Mouse (Mus musculus) hindbrain, postnatal 0 days (tissue): ENCODE measurements around the gene Wdr46. TPM values are rescaled to one million over a fixed set of nuclear protein-coding genes. Genes with fewer than 3 reads are reported as not detected.
A peak's percentile ranks its signal among the peaks of the same experiment; 100 is the strongest.

Source experiments
- ATAC-seq: fragments of 200-750 bp; cut with Nextera tagmentation; 2 replicates; pipeline ENCODE4 v1.8.0; 2017; ENCODE audit warnings: mild to moderate bottlenecking, moderate TSS enrichment, moderate library complexity
- DNase-seq: peaks from one replicate; pipeline ENCODE4 v3.0.0-alpha.2; 2015; ENCODE audit warnings: low spot score
- H3K27ac ChIP-seq: fragments of 300-500 bp; sonication (generic); 2 replicates; pipeline ENCODE4 v1.5.1; 2014; ENCODE audit warnings: mild to moderate bottlenecking
- H3K27me3 ChIP-seq: fragments of 300-500 bp; sonication (generic); 2 replicates; pipeline ENCODE4 v1.6.1; 2014; ENCODE audit warnings: low read length, mixed read lengths; ENCODE audit not compliant: insufficient read depth
- H3K36me3 ChIP-seq: fragments of 300-500 bp; sonication (generic); 2 replicates; pipeline ENCODE4 v1.6.1; 2014; ENCODE audit warnings: low read length, mixed read lengths; ENCODE audit not compliant: insufficient read depth
- H3K4me1 ChIP-seq: fragments of 300-500 bp; sonication (generic); 2 replicates; pipeline ENCODE4 v1.6.1; 2014; ENCODE audit warnings: antibody characterized with exemption, low read length, mixed read lengths; ENCODE audit not compliant: insufficient read depth
- H3K4me2 ChIP-seq: fragments of 300-500 bp; sonication (generic); 2 replicates; pipeline ENCODE4 v1.6.1; 2014; ENCODE audit warnings: low read depth, mild to moderate bottlenecking, low read length, moderate library complexity, mixed read lengths
- H3K4me3 ChIP-seq: fragments of 300-500 bp; sonication (generic); 2 replicates; pipeline ENCODE4 v1.5.1; 2014; ENCODE audit warnings: low read length
- H3K9ac ChIP-seq: fragments of 300-500 bp; sonication (generic); replicated peaks from 2 replicates; pipeline ENCODE4 v1.6.1; 2014; ENCODE audit warnings: mild to moderate bottlenecking, low read length, moderate library complexity, mixed read lengths
- H3K9me3 ChIP-seq: fragments of 300-500 bp; sonication (generic); 2 replicates; pipeline ENCODE4 v1.6.1; 2016; ENCODE audit warnings: low read length, mixed read lengths
- CTCF ChIP-seq: IDR thresholded peaks from 2 replicates; pipeline ENCODE4 v1.5.1; 2016; ENCODE audit warnings: antibody characterized with exemption, control low read depth, low read depth
- WGBS: fragments of 180-500 bp; shearing (Covaris S2); extraction: QIAGEN DNeasy Blood & Tissue Kit; methylation state at CpG from one replicate; pipeline ENCODE4 v1.1.7; 2014; 5-methylcytosine and 5-hydroxymethylcytosine counted together
- polyA plus RNA-seq: library from polyadenylated mRNA; unstranded; fragments of >200 nt; fragmentation: Nextera tagmentation; extraction: Ambion mirVana; gene quantifications from 2 replicates; pipeline ENCODE4 v1.2.1, GENCODE M21; 2015
- total RNA-seq: library from RNA; depleted of rRNA; stranded (reverse); fragments of >200 nt; gene quantifications from 2 replicates; pipeline ENCODE4 v1.2.3, GENCODE M21; 2014

The Wdr46 gene
- total and polyA plus RNA-seq, 2 experiments from 2014 or later, result 16.8 to 17.9 TPM

GRCm38 (mm10) chr17:33911813-33912414, 28.5 kb upstream of the Wdr46 start:
- DNase-seq (no peak), ATAC-seq (no peak)
- Histone ChIP-seq H3K4me3 (no peak overlapping the region), H3K27ac (no peak overlapping the region), H3K4me1 (0 out of 2 replicates have a peak, but pooled peaks cover 6% of the 10 kb centered on the region), H3K4me2 (no peak overlapping the region), H3K9me3 (no peaks in the 10 kb centered on the region), H3K9ac (no peak overlapping the region), H3K36me3 (peaks cover 30% of the 10 kb centered on the region), H3K27me3 (no peaks in the 10 kb centered on the region)
- no peak for TF ChIP-seq CTCF
- 88% methylated on average over 28 of the region's 28 CpGs for WGBS

DNA sequence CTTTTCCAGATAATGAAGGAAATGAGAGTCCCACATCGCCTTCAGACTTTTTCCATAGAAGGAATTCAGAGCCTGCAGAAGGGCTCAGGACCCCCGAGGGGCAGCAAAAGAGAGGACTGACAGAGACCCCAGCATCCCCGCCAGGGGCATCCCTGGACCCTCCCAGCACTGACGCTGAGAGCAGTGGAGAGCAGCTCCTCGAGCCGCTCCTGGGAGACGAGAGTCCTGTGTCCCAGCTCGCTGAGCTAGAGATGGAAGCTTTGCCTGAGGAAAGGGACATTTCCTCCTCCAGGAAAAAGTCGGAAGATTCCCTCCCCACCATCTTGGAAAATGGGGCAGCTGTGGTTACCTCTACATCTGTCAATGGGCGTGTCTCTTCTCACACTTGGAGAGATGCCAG, 27.2 kb upstream of the Wdr46 start:
- 0 out of 2 replicates have a peak, but pooled peaks cover 6% of the 10 kb centered on the region for H3K4me1 ChIP-seq
- no peak for ATAC-seq
- no peak overlapping the region for H3K4me2 ChIP-seq
- DNase-seq, result no peak
- no peak for TF ChIP-seq CTCF
- H3K9me3 ChIP-seq, result no peaks in the 10 kb centered on the region
- H3K9ac ChIP-seq, result no peak overlapping the region
- peaks cover 30% of the 10 kb centered on the region for H3K36me3 ChIP-seq
- H3K4me3 ChIP-seq, result no peak overlapping the region
- H3K27me3 ChIP-seq, result no peaks in the 10 kb centered on the region
- no peak overlapping the region for H3K27ac ChIP-seq
- 90% methylated on average over 10 of the region's 10 CpGs for WGBS

- DNase-seq, result no peak
- no peak overlapping the region for H3K4me3 ChIP-seq
- no peaks in the 10 kb centered on the region for H3K9me3 ChIP-seq
- H3K4me2 ChIP-seq, result no peak overlapping the region
- no peaks in the 10 kb centered on the region for H3K27me3 ChIP-seq
- H3K4me1 ChIP-seq, result 0 out of 2 replicates have a peak, but pooled peaks cover 6% of the 10 kb centered on the region
- TF ChIP-seq CTCF, result no peak
- no peak for ATAC-seq
- peaks cover 30% of the 10 kb centered on the region for H3K36me3 ChIP-seq
- WGBS, result 92% methylated on average over 8 of the region's 8 CpGs
- H3K27ac ChIP-seq, result no peak overlapping the region
- H3K9ac ChIP-seq, result no peak overlapping the region
These were observed 26.6 kb upstream of the Wdr46 start for GRCm38 (mm10) chr17:33913905-33914304.

GRCm38 (mm10) chr17:33914969-33915391, 25.5 kb upstream of the Wdr46 start:
- no peak overlapping the region for H3K9ac ChIP-seq
- no peak overlapping the region for H3K4me3 ChIP-seq
- no peak for DNase-seq
- no peak overlapping the region for H3K4me2 ChIP-seq
- no peak overlapping the region for H3K27ac ChIP-seq
- peaks cover 30% of the 10 kb centered on the region for H3K36me3 ChIP-seq
- H3K27me3 ChIP-seq, result no peaks in the 10 kb centered on the region
- 62% methylated on average over 13 of the region's 13 CpGs for WGBS
- no peak for ATAC-seq
- no peaks in the 10 kb centered on the region for H3K9me3 ChIP-seq
- peak; percentile 17; the same call in 1 of the 2 replicates for TF ChIP-seq CTCF
- H3K4me1 ChIP-seq, result 0 out of 2 replicates have a peak, but pooled peaks cover 11% of the 10 kb centered on the region

DNA sequence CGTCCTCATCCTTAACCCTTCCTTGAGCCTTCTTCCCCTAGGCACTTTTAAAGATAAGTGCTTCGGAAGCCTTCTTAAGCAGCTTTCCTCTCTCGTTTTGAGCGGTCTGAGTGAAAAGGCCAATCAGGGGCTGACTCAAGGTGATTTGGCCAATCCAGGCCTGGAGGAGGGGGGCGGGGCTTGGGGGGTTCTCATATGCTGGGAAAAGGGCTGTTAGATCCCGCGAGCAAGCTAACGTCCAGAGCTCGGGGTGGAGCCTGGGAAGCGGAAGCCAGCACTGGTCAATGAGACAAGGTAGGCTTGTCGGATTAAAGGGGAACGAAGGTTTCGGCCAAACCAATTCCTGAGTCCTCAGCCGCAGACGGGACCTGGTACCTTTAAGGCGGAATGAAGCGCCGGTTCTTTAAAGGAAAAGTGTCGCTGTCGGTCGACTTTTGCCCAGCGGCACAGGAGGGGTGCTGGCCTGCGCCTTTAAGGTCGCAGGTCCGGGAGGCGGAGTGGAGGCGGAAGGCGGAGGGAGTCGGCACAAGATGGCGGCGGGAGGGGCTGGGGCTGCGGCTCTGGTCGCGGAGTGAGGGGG, 24.7 kb upstream of the Wdr46 start, which contains the start of the genes Tapbp and Zbtb22:
Gene Tapbp (plus strand): TSS at position 229 of the 580 bp plus-strand sequence.
Gene Zbtb22 (plus strand): TSS at position 234 of the 580 bp plus-strand sequence.
- DNase-seq, result peak; percentile 98
- Histone ChIP-seq H3K4me1 (0 out of 2 replicates have a peak, but pooled peaks cover 5% of the 10 kb centered on the region), H3K9me3 (no peaks in the 10 kb centered on the region), H3K36me3 (peaks cover 30% of the 10 kb centered on the region), H3K27me3 (no peaks in the 10 kb centered on the region), H3K9ac (peak within 1 kb of the TSS; percentile 58), H3K4me3 (peak within 1 kb of the TSS; percentile 58), H3K27ac (peak within 1 kb of the TSS; percentile 69), H3K4me2 (peak within 1 kb of the TSS; percentile 76)
- peak; percentile 94 for ATAC-seq
- WGBS, result under 1% methylated on average over 31 of the region's 34 CpGs
- TF ChIP-seq CTCF, result no peak

DNA sequence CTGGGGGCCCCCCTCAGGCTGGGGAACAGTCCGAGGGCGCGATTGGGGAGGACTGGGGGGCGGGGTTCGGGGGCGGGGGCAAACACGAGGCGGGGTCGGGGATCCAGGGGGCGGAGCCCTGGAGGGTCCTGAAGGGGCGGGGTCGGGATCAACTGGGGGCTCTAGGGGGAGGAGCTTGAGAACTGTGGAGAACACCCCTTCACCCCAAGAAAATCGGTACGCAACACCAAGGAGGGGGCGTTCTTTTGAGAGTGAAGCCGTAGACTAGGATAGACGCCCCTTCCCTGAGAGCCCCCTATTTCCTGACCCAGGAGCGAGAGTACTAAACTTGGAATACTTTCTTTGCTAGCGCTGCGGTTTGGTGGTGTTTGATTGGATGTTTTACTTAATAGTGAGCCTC, 24.2 kb upstream of the Wdr46 start:
- Histone ChIP-seq H3K27me3 (no peaks in the 10 kb centered on the region), H3K27ac (peak overlapping the region; percentile 69), H3K9me3 (no peaks in the 10 kb centered on the region), H3K9ac (peak overlapping the region; percentile 58), H3K36me3 (peaks cover 28% of the 10 kb centered on the region), H3K4me2 (peak overlapping the region; percentile 76), H3K4me3 (peak overlapping the region; percentile 58), H3K4me1 (0 out of 2 replicates have a peak, but pooled peaks cover 5% of the 10 kb centered on the region)
- WGBS, result under 1% methylated on average over 13 of the region's 20 CpGs
- DNase-seq, result peak; percentile 73
- no peak for TF ChIP-seq CTCF
- peak; percentile 24 for ATAC-seq
